Mouse (Mus musculus) neural tube, embryonic 11.5 days (tissue): Measurements from ENCODE around the gene Txndc9. TPM values are rescaled to one million over a fixed set of nuclear protein-coding genes. Genes with fewer than 3 reads are reported as not detected.

ENCODE experiments used
- ATAC-seq: fragments of 200-750 bp; cut with Nextera tagmentation; 2 replicates; pipeline ENCODE4 v1.8.0; 2017; ENCODE audit warnings: moderate number of reproducible peaks, mild to moderate bottlenecking, moderate TSS enrichment, moderate library complexity; ENCODE audit not compliant: insufficient read depth, low FRiP score, low TSS enrichment
- DNase-seq: peaks from one replicate; pipeline ENCODE4 v3.0.0-alpha.2; 2015; ENCODE audit warnings: low spot score
- H3K27ac ChIP-seq: fragments of 300-500 bp; sonication (generic); 2 replicates; pipeline ENCODE4 v1.5.1; 2014; ENCODE audit warnings: low read depth, mild to moderate bottlenecking, low read length
- H3K27me3 ChIP-seq: fragments of 300-500 bp; sonication (generic); 2 replicates; pipeline ENCODE4 v1.6.1; 2014; ENCODE audit warnings: mild to moderate bottlenecking, low read length, mixed read lengths; ENCODE audit not compliant: control insufficient read depth, insufficient read depth
- H3K36me3 ChIP-seq: fragments of 300-500 bp; sonication (generic); 2 replicates; pipeline ENCODE4 v1.6.1; 2014; ENCODE audit warnings: mild to moderate bottlenecking, low read length, moderate library complexity, mixed read lengths; ENCODE audit not compliant: control insufficient read depth, insufficient read depth
- H3K4me1 ChIP-seq: fragments of 300-500 bp; sonication (generic); 2 replicates; pipeline ENCODE4 v1.6.1; 2014; ENCODE audit warnings: low read length, mixed read lengths; ENCODE audit not compliant: control insufficient read depth, insufficient read depth
- H3K4me2 ChIP-seq: fragments of 300-500 bp; sonication (generic); 2 replicates; pipeline ENCODE4 v1.6.1; 2014; ENCODE audit warnings: low read depth, mild to moderate bottlenecking, moderate library complexity
- H3K4me3 ChIP-seq: fragments of 300-500 bp; sonication (generic); 2 replicates; pipeline ENCODE4 v1.5.1; 2014; ENCODE audit warnings: low read depth, low read length
- H3K9ac ChIP-seq: fragments of 300-500 bp; sonication (generic); 2 replicates; pipeline ENCODE4 v1.6.1; 2014; ENCODE audit warnings: mild to moderate bottlenecking, low read length
- H3K9me3 ChIP-seq: fragments of 300-500 bp; sonication (generic); 2 replicates; pipeline ENCODE4 v1.6.1; 2016; ENCODE audit warnings: low read length; ENCODE audit not compliant: control insufficient read depth
- WGBS: fragments of 180-500 bp; shearing (Covaris S2); extraction: QIAGEN DNeasy Blood & Tissue Kit; methylation state at CpG from one replicate; pipeline ENCODE4 v1.1.7; 2014; 5-methylcytosine and 5-hydroxymethylcytosine counted together
- polyA plus RNA-seq: library from polyadenylated mRNA; unstranded; fragments of >200 nt; fragmentation: Nextera tagmentation; extraction: Ambion mirVana; gene quantifications from 2 replicates; pipeline ENCODE4 v1.2.1, GENCODE M21; 2014

The Txndc9 gene
- polyA plus RNA-seq, 1 experiment from 2014 or later = 164 TPM

DNA sequence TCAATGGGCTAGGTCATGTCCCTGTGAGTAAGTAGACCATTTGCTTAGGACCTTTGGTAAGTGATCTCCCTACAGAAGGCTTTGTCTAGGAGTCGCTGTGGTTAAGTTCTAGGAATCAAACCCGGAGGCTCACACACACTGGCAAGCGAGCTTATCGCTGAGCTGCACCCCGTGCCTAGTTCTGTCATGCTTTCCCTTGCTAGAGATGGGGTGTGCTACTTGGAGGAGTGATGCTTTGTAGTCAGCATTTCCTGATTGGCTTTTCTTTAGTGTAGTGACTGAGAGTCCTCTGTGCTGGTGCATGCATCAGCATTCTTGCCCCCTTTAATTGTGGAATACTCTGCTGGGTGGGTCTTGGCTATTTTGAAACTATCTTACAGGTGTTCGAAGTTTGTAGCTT is 14.0 kb upstream of the Txndc9 start:
- H3K4me3 ChIP-seq = no peak overlapping the region
- 88% methylated on average over 6 of the region's 6 CpGs for WGBS
- ATAC-seq (no peak), DNase-seq (no peak)
- H3K4me2 ChIP-seq = no peak overlapping the region
- H3K4me1 ChIP-seq = no peaks in the 10 kb centered on the region
- H3K27me3 ChIP-seq = no peaks in the 10 kb centered on the region
- H3K9ac ChIP-seq = no peak overlapping the region
- no peak overlapping the region for H3K27ac ChIP-seq
- H3K9me3 ChIP-seq = no peaks in the 10 kb centered on the region
- no peaks in the 10 kb centered on the region for H3K36me3 ChIP-seq

GRCm38 (mm10) chr1:38006741-38007140 is 9.0 kb upstream of the Txndc9 start:
- no peak overlapping the region for H3K4me2 ChIP-seq
- H3K9ac ChIP-seq = no peak overlapping the region
- no peak overlapping the region for H3K27ac ChIP-seq
- H3K4me3 ChIP-seq = no peak overlapping the region
- DNase-seq (no peak), ATAC-seq (no peak)
- no peaks in the 10 kb centered on the region for H3K4me1 ChIP-seq
- H3K27me3 ChIP-seq = no peaks in the 10 kb centered on the region
- 81% methylated on average over 3 of the region's 3 CpGs for WGBS
- H3K9me3 ChIP-seq = no peaks in the 10 kb centered on the region
- no peaks in the 10 kb centered on the region for H3K36me3 ChIP-seq

- no peaks in the 10 kb centered on the region for H3K9me3 ChIP-seq
- no peak overlapping the region for H3K4me3 ChIP-seq
- 91% methylated on average over 3 of the region's 3 CpGs for WGBS
- H3K9ac ChIP-seq = no peak overlapping the region
- no peak for DNase-seq
- H3K4me2 ChIP-seq = no peak overlapping the region
- no peak for ATAC-seq
- peaks cover 8% of the 10 kb centered on the region for H3K4me1 ChIP-seq
- no peak overlapping the region for H3K27ac ChIP-seq
- no peaks in the 10 kb centered on the region for H3K36me3 ChIP-seq
- H3K27me3 ChIP-seq = no peaks in the 10 kb centered on the region
Observed at GRCm38 (mm10) chr1:38003046-38003445, 5.4 kb upstream of the Txndc9 start.

GRCm38 (mm10) chr1:38001956-38002355 is 4.3 kb upstream of the Txndc9 start:
- WGBS = 93% methylated on average over 9 of the region's 9 CpGs
- no peak for ATAC-seq
- H3K36me3 ChIP-seq = no peaks in the 10 kb centered on the region

GRCm38 (mm10) chr1:38000844-38001243 is 3.2 kb upstream of the Txndc9 start:
- H3K36me3 ChIP-seq = no peaks in the 10 kb centered on the region
- no peaks in the 10 kb centered on the region for H3K27me3 ChIP-seq
- H3K27ac ChIP-seq = no peak overlapping the region
- no peak overlapping the region for H3K4me3 ChIP-seq
- H3K4me1 ChIP-seq = peaks cover 8% of the 10 kb centered on the region
- no peak overlapping the region for H3K4me2 ChIP-seq
- H3K9ac ChIP-seq = no peak overlapping the region
- DNase-seq = no peak
- no peaks in the 10 kb centered on the region for H3K9me3 ChIP-seq
- 94% methylated on average over 8 of the region's 8 CpGs for WGBS
- no peak for ATAC-seq

More at GRCm38 (mm10) chr1:38001956-38002355, 4.3 kb upstream of the Txndc9 start:
- Histone ChIP-seq H3K9me3 (no peaks in the 10 kb centered on the region), H3K4me1 (peaks cover 8% of the 10 kb centered on the region), H3K9ac (no peak overlapping the region), H3K4me3 (no peak overlapping the region), H3K27me3 (no peaks in the 10 kb centered on the region), H3K4me2 (no peak overlapping the region), H3K27ac (no peak overlapping the region)
- no peak for DNase-seq

- Histone ChIP-seq H3K4me1 (peaks cover 8% of the 10 kb centered on the region), H3K4me2 (no peak overlapping the region), H3K36me3 (peaks cover 2% of the 10 kb centered on the region), H3K27ac (no peak overlapping the region), H3K4me3 (peak overlapping the region; percentile 95), H3K27me3 (no peaks in the 10 kb centered on the region), H3K9ac (no peak overlapping the region), H3K9me3 (no peaks in the 10 kb centered on the region)
- DNase-seq = no peak
- no peak for ATAC-seq
- WGBS = 86% methylated on average over 3 of the region's 3 CpGs
Observed at GRCm38 (mm10) chr1:37999552-37999951, 1.9 kb upstream of the Txndc9 start.

GRCm38 (mm10) chr1:37998371-37999199 is 892 bp upstream of the Txndc9 start:
- Histone ChIP-seq H3K36me3 (peaks cover 3% of the 10 kb centered on the region), H3K9me3 (no peaks in the 10 kb centered on the region), H3K4me3 (peak overlapping the region; percentile 95), H3K27ac (peak overlapping the region; percentile 83), H3K9ac (peak overlapping the region; percentile 91), H3K27me3 (no peaks in the 10 kb centered on the region), H3K4me2 (peak overlapping the region; percentile 52), H3K4me1 (peaks cover 8% of the 10 kb centered on the region)
- WGBS = 6% methylated on average over 29 of the region's 47 CpGs
- peak; percentile 33 for ATAC-seq
- DNase-seq = no peak

DNA sequence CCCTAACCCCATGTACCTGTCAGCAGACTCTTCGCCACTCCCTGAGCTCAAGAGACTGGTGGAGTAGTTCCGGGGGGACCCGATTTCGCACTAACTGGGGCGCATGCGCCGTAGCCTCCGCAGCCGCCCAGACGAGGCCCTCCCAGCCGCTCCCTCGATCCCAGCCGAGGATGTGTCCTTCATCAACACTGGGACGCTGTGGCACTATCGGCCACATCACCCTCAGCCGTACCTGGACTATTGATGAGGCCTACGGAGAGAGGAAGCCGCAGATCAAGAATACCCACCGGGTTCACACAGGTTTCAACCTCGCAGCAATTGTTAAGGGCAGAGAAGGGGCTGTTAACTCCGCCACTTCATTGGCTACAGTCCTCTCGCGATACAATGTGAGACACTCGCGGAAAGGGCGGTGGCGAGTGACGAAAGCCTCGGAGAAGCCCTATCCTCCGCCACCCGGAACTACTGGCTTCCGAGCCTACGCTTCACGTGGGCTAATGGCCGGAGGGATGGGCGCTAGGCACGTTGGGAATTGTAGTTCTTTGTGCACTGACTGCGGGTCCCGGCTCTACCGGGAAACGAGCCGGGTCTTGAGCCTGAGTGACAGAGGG is 712 bp downstream of the Txndc9 start:
- H3K9me3 ChIP-seq = no peaks in the 10 kb centered on the region
- peak; percentile 98 for DNase-seq
- under 1% methylated on average over 42 of the region's 42 CpGs for WGBS
- H3K27me3 ChIP-seq = no peaks in the 10 kb centered on the region
- peak overlapping the region; percentile 52 for H3K4me2 ChIP-seq
- H3K4me3 ChIP-seq = peak overlapping the region; percentile 95
- peak; percentile 96 for ATAC-seq
- peaks cover 9% of the 10 kb centered on the region for H3K36me3 ChIP-seq
- H3K27ac ChIP-seq = peak overlapping the region; percentile 83
- H3K9ac ChIP-seq = peak overlapping the region; percentile 91
- H3K4me1 ChIP-seq = peaks cover 8% of the 10 kb centered on the region

- 55% methylated on average over 3 of the region's 3 CpGs for WGBS
- peak overlapping the region; percentile 52 for H3K4me2 ChIP-seq
- peaks cover 10% of the 10 kb centered on the region for H3K36me3 ChIP-seq
- H3K27ac ChIP-seq = no peak overlapping the region
- peak overlapping the region; percentile 95 for H3K4me3 ChIP-seq
- no peaks in the 10 kb centered on the region for H3K9me3 ChIP-seq
- peak overlapping the region; percentile 91 for H3K9ac ChIP-seq
- DNase-seq (no peak), ATAC-seq (no peak)
- H3K27me3 ChIP-seq = no peaks in the 10 kb centered on the region
- H3K4me1 ChIP-seq = peaks cover 8% of the 10 kb centered on the region
Observed at GRCm38 (mm10) chr1:37996226-37996625, 1.5 kb downstream of the Txndc9 start.
